Mouse (Mus musculus) C2C12 (cell line): Measurements from ENCODE around the gene Nav2.

Source experiments
- CTCF ChIP-seq: IDR thresholded peaks from one replicate; pipeline ENCODE4 v1.5.1; 2011; ENCODE audit not compliant: control insufficient read depth, insufficient read depth, insufficient read length
- MAX ChIP-seq: IDR thresholded peaks from one replicate; pipeline ENCODE4 v1.6.1; 2011; ENCODE audit warnings: mild to moderate bottlenecking, control low read depth

DNA sequence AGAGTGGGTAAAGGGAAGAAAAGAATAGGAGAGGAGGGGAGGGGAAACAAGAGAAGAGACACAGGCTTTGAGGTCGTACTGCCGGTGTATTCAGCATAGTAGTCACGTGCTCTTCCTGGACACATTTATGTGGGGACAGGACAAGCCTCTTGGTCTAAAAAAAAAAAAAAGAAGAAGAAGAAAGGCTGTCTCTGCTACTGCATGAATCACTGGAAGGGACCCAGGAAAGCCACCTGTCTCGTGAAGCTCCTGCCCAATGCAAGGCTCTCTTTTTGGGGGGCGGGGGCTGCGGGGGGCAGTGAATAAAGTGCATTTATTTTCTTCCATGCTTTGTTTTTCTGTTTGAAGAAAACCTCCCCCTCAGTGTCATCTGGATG lies 212.0 kb downstream of the Nav2 start:
- no peak for TF ChIP-seq MAX
- TF ChIP-seq CTCF = no peak
